14 mouse cellular contexts compared by ENCODE assay signal in the genomic region with DNA sequence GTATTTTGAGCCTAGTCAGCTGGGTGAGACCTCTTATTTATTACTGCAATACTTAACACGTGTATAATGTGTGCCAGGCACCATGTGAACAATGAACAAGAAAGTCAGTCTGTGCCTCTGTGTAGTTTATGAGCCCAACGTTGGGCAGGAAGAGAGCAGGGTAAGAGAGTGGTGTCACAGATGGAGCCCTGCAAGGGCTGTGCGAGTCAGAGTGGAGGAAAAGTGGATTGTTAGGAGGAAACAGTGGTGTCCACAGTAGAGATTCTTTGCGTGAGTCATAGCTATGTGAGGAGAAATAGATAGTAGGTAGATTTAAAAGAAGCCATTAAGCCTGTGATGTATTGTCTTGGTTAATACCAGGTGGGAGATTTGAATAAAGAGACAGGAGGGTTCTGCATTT.
"Had no signal": no experiment of that assay in that cellular context is flagged by ENCODE, and none has a peak within 500 bp of the region (broad histone marks: within the 10 kb centered on the region; RNA-seq: fewer than 3 reads in every experiment).

No protein-coding gene starts in this region.

- H3K9ac ChIP-seq: limb, embryonic 15.5 days; liver, embryonic 12.5 days; lung, embryonic 14.5 days had no signal

- H3K4me3 ChIP-seq: limb, embryonic 15.5 days; liver, embryonic 12.5 days; midbrain, embryonic 10.5 days had no signal

- H3K9me3 ChIP-seq: limb, embryonic 15.5 days had no signal

- ATAC-seq: liver, embryonic 12.5 days had no signal

- H3K4me2 ChIP-seq: limb, embryonic 15.5 days; liver, embryonic 12.5 days; lung, embryonic 14.5 days had no signal

- DNase-seq: kidney, adult 9 months; kidney, postnatal 36 days; lung, embryonic 14.5 days; lung, postnatal 10 days; lung, postnatal 4 days; midbrain, embryonic 14.5 days; retina, postnatal 1 day; right cerebral cortex, postnatal 4 days; thymus, adult 18-20 months; thymus, postnatal 14 days had no signal

- H3K27ac ChIP-seq: kidney, postnatal 0 days; limb, embryonic 15.5 days; liver, embryonic 12.5 days; midbrain, embryonic 10.5 days had no signal

- H3K27me3 ChIP-seq: limb, embryonic 15.5 days; liver, embryonic 12.5 days had no signal
